Mouse (Mus musculus) lung, postnatal 25 days (tissue): ENCODE results near the gene B3gnt2.

ENCODE experiments used
- DNase-seq: peaks from one replicate; pipeline ENCODE4 v3.0.0; 2022; ENCODE audit warnings: low spot score

Gene B3gnt2

DNA sequence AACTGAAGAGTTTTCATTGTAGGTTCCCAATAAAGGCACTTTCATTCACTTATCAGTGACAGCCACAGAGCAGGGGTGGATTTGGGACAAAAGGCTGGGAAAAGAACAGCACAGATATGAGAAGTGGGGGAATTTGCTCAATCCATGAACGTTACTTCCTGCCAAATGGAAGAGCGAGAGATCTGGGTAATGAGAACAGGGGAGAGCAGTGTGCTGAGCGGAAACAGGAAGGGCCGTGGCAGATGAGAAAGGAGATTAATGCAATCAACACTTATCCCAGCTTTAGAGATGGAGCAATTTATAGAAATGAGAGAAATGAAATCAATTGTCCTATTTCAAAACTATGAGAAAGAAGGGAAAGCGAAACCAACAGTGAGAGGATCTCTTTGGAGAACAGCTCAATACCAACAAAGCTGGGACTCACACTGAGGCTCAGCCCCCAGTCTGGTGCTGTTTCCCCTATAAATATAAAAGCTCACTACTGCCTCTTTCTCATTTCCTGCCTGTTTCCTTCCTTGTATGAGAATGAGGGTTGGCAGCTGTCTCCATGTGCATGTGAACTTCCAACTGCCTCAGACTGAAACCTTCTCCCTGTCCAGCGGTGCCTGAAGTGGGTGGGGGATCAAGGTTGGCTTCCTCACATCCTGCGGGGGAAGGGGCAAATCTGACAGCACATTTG is 11.0 kb upstream of the B3gnt2 start:
- DNase-seq: no peak

DNA sequence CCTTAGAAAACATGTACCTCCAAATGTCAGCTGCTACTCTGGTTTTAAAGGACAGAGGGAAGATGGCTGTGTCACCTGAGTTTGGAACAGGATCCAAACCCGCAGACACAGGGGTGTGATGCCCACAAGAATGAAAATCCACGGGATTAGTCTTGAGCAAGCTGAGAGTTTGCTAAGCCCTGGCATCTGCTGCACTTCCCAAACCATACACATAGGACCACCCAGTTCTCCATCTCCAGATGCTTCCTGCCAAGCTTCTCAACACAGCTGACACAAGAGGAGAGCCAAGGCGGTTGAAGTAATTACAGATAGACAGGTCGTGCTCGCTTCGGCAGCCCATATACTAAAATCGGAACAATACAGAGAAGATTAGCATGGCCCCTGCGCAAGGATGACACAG is 7.8 kb upstream of the B3gnt2 start:
- DNase-seq: no peak

DNA sequence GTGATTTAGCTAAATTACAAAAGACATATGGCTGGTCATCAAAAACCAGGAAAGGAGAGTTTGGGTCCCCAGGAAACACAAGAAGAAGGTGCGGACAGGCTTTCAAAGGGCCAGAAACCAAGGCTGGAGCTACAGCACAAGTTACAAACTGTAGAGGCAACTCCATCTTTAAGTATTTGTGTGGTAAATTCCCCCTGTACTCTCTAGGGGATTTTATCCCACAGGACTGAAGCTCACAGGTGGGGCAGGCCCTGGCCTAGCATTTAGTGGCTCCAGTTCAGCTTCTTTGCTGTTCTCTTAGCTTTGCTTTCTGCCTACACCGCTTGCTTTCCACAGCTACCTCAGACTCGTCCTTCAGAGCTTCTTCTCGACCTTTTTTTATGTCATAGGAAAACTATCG is 6.9 kb upstream of the B3gnt2 start:
- DNase-seq: no peak

DNA sequence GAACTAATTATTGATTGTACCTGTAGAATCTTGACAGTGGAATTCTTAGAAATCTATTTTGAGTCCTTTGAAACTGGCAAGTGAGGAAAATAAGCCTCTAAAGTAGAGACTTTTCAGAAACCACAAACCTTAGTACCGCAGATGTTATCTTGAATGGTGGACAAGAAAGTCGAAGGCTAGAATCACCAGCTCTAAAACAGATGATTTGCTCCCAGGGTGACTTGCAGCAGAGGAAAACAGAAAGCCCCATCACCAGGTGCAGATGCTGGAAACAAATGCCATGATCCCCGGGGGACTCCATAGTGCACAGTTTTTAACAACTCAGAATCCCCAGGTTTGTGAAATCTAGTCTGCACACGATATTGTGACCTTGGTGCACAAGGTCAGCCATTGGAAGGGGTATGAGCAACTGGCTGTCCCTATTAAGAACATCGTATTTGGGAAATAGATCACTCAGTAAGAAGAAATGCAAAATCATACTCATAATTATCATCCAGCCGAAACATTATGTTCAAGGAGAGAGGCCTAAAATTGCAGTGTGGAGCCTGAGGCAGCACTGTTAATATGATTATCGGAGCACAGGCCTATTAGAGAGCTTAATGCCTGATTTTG is 5.0 kb upstream of the B3gnt2 start:
- DNase-seq: no peak

DNA sequence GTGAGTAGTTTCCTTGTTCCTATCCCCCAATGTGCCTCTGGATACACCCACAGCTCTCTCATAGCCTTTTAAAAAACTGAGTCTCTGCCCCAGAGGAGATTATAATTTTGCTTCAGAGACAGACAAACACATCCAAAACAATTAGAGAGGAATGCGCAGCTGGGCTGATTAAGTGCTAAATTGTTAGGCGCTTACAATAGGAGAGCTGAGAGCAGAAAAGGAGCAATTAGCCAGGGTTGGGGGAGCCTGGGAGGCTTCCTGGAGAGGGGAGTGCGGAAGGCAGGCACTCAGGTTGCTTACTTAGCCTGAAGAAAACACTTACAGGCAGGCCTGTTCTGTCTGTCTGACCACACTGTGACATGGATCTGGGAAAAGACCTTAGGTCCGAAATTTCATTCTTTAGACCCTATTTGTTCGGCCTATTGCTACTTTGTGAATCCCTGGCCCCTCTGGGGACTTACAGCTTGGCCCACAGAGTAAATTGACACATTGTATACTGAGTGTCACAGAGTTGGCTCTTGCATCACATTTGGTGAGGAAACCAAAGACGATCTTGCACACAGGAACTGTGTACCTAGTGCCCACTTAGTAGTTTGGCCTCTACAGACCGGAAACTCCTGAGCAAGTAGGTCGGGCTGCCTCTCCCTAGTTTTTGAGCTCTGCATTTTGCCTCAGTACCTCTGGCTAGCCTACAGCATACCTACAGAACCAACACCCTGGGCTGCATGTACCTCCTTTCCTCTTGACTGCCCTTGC is 3.7 kb upstream of the B3gnt2 start:
- no peak for DNase-seq

DNA sequence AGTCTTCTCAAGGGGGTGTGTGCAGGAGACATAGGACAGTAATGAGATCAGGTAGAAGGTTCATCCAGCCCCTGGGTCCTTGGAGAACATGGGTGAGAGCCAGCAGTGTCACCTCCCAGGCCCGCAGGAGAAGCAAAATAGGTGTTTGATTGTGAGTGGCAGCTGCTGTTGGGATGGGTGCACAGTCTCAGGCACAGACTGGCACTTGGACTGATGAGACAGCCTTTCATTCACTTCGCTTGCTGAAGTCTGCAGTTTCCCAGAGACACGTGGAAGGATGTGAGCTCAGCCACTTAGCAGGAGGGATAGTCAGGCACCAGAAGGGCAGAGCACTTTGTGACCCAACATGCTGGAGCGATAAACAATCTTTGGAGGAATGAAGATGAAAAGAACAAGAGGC is 2.8 kb upstream of the B3gnt2 start:
- no peak for DNase-seq

DNA sequence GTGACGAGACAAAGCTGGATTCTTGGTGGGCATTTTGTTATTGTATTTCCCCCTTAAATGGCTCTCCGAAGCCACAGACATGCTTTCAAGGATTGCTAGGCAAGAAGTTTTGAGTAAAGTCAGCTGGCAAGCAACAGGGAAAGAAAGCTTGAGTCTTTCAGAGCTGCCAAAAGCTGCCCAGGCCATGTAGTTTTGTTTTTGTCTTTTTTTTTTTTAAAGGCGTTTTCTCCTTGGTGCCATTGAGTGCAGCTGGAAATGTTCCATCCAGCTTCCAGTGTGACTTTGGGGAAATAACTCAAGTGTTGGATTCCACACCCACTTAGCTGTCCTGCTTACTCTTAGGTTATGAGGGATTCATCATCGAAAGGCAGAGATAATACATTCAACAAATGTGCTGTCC is 554 bp upstream of the B3gnt2 start:
- DNase-seq: no peak

DNA sequence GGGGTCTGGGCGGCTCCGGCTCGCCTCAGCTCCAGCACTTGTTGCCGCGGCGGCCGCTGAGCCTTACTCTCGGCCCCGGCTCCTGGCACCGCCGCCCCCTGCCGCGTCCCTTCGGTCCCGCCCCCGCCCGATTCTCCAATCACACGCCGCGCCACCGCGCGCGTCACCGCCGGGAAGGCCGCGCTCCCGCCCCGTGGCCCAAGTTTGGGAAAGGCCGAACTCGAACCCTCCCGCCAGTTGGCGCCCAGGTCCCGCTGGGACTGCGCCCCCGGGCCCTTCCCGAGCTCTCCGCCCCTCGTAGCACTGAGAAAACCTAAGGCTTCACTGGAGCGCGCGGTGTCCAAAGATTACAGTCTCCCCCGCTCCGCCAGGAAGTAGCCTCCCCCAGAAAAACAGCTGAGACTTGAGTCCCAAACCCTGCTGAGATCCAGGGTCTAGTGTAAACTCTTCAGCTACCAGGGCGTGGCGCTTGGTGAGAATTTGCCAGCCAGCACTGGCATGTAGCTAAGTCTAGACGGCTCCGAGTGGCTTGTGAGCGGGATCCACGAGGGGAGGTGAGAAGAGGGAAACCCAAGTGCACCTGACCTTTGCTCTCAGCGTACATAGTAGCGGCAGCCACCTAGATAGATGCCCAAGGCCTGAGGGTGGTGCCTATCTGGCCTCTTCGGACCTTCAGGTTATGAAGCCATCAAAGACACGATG is 977 bp downstream of the B3gnt2 start:
- peak; percentile 90 for DNase-seq

DNA sequence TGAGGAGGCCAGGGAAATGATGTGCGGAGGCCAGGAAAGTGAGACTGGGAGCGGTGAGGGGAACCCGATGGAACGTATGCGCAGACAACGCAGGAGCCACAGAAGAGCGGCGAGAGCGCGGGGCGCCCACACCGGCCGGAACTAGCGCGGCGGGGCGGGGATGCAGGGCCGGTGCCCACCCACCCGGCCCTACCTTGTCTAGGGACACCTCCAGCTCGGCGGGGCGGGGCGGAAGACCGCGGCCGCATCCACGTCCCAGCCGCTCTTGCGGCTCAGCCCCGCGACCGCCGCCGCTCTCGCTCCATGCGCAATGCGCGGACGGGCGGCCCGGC is 1.5 kb downstream of the B3gnt2 start:
- no peak for DNase-seq

DNA sequence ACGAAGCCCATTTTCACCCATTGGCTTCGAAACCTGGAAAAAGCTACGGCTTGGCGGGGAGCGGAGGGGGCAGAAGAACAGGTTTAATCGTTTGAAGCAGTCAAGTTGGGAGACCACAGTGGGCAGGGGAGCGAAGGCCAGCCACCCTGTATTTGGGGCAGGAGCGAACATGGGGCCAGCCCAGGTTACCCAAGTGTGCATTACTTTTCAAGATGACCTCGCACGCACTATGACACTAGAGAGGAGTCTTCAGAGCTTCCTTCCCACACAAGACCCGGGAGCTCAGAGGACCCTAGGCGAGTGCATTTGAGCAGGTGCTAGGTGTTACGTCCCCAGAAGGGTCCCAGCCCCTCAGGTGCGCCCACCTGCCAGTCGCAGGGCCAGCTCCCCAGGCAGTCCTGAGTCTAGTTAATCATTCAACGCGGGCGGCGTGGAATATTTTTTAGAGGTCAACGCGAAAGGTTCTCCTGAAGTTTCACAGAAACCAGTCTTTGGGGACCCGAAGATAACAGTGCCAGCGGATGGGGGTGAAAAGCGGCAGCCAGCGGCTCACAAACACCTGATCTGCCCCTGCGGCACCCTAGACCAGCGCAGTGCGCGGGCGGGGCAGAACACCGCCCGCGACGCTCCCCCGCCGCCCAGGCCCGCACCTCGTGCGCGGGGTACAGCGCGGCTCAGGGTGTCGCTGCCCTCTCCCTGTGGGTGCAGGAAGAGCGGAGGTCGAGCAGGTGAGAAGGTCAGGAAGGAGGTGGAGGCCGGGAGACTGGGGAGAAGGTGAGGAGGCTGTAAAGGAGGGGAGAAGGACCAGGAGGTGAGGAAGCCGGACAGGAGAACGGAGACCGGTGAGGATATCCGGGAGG is 2.1 kb downstream of the B3gnt2 start:
- no peak for DNase-seq

DNA sequence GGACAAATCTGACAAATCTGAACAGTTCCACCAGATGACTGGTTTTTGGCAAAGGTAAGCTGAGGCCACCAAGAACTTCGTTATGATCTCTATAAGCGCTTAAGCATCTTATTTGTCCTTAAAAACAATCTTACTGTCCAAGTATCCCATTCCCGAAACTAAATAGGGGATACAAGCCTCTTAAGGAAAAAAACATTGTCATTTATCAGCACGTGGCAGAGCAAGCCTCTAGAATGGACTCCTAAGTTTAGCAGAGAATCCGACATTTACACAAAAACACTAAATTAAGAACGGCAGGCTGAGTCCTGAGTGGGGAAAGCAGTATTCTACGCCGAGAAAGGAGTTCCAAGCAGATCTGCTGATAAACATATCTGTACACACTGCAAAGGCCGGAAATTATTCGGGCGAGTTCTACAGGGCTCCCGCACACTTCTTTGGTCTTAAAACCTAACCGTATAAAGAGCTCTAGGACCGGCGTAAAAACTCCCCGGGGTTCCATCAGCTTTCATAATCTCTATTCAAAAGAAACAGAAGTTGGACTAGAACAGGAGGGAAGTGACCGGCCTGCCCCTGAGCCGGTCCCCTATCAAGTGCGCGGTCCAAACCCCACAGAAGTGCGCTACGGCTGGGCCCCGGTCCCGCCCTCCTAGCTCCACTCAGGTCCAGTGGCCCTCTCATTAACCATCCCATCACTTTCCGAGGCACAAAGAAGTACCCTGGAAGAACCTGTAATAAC is 2.9 kb downstream of the B3gnt2 start:
- no peak for DNase-seq

DNA sequence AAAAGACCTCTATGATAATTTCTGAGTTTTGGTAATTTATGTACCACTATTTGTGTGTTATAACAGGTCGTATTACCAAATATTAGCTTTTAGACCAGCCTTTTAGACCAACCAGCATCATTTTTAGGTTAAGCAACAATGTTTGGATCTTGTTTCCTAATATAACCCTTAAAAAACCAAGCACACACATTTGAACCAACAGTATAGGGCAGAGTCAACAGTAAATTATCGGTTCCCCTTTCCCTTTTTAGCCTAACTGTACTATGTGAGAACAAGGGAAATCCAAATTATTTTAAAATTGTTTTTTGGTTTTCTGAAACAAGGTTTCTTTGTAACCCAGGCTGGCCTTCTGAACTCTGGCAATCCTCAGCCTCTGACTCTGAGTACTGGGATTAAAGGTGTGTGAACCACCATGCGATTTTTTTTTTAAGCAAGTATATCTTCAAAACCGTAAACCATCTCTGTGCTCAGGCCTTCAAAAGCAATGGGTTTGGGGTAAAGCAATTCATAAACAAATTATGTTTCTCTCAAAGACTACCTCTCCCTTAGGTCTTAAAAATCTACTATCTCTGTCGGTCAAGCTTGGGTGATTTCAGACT is 3.6 kb downstream of the B3gnt2 start:
- no peak for DNase-seq

DNA sequence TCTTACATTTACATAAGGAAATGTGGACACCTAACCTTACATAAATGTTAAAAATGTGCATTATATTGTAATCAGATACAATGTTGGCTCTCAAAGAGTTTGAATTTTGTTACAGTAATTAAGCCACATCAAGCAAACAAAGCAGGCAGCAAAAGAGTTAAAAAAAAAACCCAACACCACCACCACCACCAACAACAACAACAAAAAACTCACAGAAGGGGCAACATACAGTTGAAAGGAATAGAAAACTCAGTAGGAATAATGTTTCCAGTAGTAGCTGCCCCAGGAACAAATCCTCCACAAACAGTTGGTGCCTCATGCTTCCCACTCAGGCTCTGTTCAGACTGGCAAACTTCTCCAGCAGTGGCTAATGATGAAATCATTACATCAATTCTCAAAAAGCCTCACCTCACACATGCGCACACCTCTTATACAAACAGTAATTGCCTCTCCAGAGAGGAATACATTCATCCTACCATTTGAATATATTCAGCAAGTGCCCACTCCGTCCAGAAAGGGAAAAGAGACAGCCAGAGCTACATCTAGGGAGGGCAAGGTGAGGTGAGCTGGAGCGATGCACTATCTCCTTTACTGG is 4.3 kb downstream of the B3gnt2 start:
- no peak for DNase-seq

DNA sequence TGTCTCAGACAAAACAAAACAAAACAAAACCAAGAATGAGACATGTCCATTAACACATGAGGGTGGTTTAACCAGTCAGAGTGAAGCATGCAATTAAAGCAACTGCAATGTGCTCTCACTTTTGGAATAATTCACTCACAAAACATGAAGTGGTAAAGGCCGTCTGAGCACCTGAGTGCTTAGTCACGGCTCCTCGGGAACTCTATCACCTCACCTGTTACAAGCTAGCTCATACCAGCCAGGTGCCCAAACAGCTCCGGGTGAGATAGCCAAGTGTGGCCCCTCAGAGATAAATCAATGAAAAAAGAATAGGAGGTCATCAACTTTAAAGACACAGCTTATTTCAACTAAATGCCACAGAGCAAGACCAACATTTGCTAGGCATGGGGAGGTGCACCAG is 6.2 kb downstream of the B3gnt2 start:
- DNase-seq: no peak

DNA sequence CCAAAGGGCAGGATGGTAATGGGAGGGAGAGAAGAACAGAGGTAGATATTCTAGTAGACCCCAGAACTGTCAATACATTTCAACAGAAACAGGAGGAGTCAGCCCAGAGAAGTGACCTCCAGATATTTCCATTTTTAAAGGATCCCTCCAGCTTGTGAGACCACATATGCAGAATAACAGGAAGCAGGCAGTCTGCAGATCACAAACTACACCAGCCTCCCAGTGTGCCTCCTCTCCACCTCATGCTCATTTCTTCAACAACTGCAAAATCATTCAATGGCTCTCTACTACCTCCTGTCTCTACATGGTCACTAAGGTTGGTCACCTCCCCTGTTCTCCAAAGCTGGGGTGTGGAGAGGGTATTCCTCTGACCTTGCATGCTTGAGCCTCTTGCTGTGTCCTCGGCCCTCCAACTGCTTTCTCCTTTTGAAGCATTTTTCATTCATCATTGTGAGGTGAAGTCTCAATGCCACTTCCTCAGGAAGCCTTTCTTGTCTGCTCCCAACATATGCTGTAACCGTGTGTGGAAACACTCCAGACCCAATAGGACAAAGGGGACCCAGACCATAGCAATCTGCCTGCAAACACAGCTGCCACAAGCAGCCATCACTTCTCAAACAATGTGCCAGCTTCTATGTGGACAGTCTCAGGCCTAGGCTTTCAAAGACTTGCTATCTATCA is 7.1 kb downstream of the B3gnt2 start:
- DNase-seq: no peak

DNA sequence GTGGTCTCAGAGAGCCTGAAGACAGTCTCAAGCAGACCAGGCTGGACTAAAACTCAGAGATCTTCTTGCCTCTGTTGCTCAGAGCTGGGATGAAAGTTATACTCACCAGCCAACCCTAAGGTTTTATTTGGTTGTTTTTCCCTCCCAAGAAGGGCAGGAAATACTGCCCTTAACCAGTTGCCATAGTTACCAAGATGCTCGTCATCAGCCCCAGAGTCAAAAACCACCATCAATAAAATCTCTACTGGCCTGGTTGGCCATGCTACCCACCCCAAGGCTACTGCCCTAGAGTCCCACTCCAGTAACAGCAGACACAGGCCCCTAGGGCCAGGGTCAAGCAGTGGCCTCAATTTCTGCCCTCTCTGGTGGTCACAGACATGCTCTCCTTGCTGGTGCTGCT is 8.3 kb downstream of the B3gnt2 start:
- DNase-seq: no peak

DNA sequence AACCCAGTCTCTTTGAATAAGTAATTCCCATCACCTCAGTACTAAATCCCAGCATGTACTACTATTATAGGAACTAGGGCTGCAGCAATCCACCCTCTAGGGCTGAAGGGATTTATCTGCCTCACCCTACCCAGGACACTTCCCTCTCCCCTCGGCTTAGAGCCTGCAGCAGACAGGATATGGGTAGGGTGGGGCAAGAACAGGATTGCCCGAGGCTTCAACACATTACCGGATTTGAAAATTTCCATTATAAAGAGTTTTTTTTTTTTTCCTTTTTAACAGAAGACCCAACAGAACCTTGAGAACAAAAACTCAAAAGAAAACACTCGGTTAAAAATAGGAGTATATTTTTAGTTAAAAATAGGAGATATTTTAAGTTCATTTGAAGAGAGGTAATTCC is 9.3 kb downstream of the B3gnt2 start:
- DNase-seq: peak; percentile 49

DNA sequence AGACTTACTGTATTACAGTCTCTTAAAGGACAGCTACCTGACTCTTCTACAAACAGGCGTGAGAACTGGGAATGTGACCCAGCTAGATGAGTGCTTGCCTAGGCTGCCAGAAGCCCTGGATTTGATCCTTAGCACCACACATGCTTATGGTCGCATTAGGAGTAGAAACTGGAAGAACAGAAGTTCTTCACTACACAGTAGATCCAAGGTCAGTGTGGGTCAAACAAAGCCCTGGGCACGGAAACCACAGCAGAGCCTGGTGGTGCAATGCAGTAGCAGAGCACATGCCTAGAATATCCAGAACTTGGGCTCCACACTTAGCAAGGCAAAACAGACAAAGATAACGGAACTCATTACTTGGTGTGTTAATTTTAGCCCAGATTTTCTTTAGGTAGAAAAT is 10.7 kb downstream of the B3gnt2 start:
- DNase-seq: no peak

DNA sequence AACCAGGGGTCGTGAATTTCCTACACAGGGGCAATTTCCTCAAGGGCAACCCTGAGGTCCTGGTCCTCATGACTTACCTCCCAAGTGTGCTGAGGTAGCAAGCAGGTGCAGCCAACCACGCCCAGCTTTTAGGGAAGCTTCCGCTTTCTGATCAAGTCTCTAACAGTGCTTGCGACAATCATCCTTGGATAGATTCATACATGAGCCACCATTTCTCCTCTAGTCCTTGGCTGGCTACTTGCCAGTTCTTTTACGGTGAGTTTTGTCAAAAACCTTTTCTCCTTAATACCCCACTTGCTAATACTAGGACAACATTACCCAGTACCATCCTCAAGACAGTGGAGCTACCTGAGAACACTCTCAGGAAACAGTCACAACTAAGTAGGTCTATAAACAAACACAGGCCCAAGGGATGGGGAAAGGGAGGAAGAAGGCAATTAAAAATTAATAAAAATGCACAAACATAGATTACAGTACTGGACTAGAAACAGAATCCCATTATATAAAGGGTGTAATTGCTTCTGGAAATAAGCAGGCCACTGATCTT is 12.0 kb downstream of the B3gnt2 start:
- DNase-seq: no peak
